Mouse (Mus musculus): ENCODE results near the gene Pex5. TPM values are rescaled to one million over a fixed set of nuclear protein-coding genes. Genes with fewer than 3 reads are reported as not detected.
"Not testable (repeated sequence)": the region's sequence is repeated elsewhere in the genome, so short reads cannot be mapped to it uniquely, and the experiment has no call there.

Gene Pex5
- total RNA-seq, 2 experiments from 2014 or later = 40.9 to 41.0 TPM

DNA sequence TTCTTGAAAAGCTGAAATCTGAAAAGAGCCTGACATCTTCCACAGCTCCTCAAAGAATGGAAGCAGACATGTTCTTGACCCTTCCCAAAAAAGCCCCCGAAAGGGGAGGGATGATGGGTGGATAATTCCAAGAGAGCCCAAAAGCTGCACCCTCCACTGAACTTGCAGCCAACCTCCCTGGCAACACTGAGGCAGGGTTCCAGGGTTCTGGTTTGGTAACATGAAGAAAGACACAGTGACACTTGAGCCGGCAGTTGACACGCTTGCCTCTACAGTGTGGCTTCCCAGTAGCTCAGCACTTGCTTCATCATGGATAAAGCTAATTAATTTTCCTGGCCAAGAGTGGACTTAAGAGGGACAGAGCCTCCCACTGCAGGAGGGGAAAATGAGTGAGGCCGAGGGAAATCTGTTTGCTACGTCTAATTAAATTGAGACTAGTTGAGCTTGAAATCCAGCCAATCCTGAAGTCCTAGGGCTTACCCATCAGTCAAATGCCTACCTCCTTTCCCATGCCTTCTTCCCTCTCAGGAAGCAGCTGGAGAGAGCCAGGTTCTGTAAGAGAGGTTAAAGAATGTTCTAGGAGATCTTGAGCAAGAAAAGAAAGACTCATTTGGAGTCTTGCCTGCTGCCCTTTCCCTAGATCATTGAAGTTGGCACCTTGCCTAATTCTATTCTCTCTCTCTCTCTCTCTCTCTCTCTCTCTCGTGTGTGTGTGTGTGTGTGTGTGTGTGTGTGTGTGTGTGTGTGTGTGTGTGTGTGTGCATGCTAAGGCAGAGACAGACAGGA, 13.1 kb upstream of the Pex5 start:
- DNase-seq (ENCODE audit: low spot score in 2 of 2) = no peak

DNA sequence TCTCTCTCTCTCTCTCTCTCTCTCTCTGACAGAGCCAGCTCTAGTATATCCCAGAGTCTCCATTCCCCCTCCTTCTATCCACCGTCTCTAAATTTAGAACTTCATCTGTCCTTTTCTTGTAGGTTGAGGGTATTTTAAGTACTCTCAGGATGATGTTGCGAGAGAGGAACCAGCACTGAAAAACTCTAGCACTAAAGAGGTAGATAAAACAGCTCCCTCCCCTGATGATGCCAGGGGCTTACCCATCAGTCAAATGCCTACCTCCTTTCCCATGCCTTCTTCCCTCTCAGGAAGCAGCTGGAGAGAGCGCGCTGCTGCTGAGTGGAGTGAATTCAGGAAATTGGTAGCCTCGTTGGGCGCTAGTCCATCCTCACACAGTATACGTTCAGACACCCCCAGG, 12.4 kb upstream of the Pex5 start:
- no peak for DNase-seq (ENCODE audit: low spot score in 2 of 2)

DNA sequence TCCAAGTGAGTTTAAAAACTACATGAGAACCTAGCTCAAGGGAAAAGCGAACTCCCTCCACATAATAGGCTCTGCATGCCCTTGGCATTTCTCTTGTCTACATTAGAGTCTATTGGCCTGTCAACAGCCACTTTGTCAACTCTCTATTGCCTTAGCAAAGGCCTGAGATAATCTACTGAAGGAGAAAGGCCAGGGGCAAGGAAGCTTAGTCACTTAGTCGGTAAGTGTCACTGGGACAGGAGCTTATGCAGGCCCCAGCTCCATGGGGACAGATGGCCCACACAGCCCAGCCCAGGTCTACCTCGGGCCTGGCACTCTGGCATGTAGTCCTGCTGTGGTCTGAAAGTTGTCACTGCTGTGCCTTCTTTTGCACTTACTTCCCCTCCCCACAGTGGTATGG, 11.7 kb upstream of the Pex5 start:
- DNase-seq (ENCODE audit: low spot score in 2 of 2) = no peak

DNA sequence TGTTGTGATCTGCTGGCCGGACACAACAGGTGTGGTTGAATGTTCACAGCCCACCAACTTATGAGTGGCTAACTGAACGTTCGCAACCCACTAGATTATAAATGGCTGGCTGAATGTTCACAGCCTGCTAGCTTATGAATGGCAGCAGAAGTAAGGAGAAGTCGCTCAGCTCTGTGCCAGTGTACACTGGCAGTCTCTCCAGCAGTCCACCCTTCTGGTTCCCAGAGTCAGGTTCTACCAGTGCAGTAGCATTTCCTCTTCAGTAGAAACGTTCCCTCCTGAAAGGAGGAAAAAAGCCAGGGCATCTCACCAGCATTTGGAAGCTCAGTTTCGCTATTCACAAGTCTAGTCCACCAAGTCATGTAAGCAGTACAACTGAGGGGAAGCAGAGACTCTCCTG, 10.7 kb upstream of the Pex5 start:
- DNase-seq (ENCODE audit: low spot score in 2 of 2) = no peak

DNA sequence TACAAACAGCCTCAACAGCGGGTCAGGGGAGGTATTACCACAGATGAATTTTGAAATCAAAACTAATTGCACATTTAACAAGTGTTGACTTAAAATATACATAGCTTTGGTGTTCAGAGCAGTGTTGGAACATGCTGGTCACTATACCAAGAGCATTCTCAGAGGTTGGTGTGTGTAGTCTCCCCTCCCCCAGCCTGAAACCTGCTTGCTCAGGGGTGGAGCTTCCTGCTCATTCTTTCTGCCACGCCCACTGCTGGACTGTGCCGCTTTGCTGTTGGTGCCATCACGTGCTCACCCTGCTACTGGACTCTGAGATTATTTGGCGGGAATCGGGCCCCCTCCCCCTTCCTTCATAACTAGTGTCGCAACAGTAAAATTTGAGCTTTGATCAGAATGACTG, 10.2 kb upstream of the Pex5 start:
- not testable (repeated sequence) for DNase-seq (ENCODE audit: low spot score in 2 of 2)

DNA sequence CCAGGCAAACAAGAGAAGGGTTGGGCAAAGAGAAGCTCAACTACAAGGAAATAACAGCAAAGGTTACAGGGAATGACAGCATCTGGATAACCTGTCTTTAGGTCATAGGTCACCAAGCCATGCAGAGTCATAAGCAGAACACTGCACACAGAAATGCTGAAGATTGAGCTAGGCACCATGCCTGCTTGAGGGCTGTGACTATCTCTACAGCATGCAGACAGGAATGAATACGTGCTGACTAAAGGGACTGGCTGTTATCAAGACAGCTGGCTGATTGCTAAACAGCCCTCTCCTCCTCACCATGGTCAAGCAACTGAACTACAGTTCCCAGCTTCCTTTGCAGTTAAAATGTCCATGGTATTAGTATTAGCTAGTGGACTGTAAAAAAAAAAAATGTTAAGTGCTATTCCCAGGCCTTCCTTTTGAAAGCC, 9.2 kb upstream of the Pex5 start:
- DNase-seq (ENCODE audit: low spot score in 2 of 2) = no peak

DNA sequence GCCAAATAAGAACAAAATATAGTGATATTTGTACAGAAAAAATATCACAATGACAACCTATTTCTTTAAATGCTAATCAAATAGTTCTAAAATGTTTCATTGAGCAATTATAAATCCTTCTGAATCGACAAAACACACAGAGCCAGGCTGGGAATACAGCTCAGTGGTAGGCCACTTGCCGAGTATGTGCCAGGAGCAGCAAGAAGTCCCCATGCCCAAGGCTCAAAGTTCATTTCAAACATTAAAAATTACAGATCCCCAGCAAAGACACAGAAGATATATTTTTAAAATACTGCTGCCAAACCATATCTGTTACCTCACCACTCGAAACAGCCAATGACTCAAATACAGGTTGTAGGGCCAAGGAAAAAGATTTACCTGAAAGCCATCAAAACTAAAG, 3.8 kb upstream of the Pex5 start:
- DNase-seq (ENCODE audit: low spot score in 2 of 2) = no peak

DNA sequence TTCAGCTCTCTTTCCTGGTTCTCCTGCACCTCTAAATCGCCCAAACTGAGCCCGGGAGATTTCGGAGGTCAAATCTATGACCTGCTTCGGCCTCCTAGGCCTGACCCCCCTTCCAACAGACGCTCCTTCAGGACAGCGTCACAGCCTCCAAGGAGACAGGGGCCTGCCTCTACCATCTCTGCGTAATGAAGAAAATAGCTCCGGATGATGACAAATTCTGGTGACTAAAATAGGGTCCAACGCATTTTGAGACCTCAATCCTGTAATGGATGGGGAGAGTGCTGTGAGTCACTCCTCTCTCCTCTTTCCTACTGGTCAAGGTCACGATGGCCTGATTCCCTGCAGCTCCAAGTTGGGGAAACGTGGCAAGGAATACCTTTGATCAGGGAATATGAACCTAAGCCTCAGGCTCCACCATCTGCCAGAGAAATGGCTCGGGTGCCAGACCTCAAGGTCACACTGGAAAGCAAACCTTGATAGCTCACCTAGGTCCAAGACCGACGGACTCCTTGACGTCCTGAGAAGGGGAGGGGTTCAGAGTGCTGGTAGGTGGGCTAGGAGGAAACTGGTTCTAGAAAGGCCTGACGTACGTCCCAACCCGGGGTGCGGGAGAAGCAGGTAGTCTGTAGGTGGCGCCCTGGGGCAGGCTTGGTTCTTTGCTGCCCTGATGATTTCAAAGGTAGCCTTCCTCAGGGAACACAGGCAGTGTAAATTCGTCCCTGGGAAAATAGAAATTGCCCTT, 651 bp upstream of the Pex5 start:
- peak; percentile 43 to 69 for DNase-seq (ENCODE audit: low spot score in 2 of 2)

DNA sequence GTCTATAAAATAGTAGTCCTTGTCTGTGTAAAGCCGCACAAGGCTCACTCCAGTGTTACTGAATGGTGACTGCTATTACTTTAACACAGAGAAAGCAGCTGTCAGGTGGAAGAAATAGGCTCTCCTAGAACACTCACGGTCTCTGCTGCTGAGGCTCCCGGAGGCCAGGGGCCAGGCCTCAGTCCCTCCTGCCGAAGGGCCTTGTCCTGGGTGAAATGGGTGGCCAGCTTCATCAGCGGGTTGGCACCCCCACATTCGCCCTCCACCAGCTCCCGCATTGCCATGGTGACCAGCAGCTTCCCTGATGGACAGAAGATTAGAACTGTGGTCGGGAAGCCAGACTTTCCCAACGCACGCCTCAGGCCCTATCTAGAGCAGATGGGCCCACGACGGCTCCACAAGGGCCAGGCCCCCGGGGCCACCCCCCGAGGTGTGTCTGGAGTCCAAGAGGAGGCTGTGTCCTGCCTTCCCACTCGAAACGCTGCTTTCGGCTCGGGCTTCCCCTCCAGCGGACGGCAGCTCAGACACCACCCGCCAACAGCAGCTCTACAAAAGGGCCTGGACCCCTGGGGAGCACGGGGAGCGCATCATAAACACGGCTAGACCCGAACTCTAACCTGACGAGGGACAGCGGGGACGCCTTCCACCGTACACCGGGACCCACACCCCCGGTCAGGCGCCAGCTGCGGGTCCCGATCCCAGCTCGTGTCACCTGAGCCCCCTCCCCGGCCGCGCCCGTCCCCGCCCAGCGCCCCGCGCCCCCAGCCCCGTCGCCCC, 529 bp downstream of the Pex5 start:
- DNase-seq (ENCODE audit: low spot score in 2 of 2) = peak in 1 of 2 experiments; percentile 52

DNA sequence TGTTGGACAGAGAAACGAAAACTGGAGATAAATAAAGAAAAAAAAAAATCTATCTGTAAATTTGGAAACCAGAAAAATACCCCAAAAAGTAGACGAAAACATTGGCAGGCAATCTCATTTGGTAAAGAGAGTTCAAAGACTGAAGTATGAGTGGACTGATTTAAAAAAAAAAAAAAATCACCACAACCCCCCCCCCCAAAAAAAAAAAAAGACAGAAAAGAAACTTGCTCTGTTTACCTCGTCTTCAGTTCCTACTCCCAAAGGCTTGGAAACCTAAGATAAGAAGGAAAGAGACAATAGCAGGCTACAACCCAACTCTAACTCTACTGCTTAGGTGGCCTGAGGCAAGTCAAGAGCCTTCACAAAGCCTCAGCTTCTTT, 1.1 kb downstream of the Pex5 start:
- DNase-seq (ENCODE audit: low spot score in 2 of 2) = no peak

DNA sequence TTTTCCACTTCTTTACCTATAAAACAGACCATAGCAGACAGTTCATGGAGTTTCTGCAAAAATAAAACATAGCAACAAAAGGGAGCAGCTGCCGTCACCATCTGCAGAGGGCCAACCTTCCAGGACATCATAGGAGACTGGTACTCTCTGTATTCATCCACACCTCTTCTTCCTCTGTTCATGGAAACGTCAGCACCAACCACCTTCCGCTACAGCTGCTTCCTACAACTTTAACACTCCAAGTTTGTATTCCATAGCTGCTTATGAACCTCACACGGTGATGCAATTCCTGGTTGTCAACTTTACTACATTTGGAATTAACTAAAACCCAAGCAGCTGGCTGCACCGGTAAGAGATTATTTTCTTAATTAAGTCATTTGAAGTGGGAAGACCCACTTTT, 6.5 kb downstream of the Pex5 start:
- DNase-seq (ENCODE audit: low spot score in 2 of 2) = no peak

DNA sequence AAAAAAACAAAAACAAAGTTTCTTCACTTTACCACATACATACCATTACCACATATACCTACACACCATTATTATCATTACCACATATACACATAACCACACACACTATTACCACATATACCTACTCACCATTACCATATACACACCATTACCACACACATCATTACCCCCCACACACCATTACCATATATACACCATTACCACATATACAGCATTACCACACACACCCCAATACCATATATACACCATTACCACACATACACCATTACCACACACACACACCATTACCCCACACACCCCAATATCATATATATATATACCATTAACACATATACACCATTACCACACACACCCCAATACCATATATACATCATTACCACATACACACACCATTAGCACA, 7.7 kb downstream of the Pex5 start:
- DNase-seq (ENCODE audit: low spot score in 2 of 2) = no peak

DNA sequence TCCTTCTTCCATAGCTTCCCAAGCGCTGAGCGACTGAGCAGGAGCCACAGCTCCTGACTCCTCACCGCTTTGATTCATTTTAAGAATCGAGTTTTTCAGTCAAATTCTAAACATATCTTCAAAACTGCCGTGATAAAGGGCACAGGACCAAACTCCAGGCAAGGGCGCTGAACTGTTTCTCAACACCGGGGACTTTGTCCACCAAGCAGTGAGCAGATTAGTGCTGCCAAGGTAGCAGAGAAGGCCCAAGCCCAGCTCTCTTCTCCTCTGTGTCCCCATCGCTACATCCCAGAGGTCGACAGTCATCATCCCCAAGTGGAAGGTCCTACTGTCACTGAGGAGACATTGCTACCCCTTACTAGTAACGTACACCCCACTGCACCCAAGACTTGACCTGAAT, 8.5 kb downstream of the Pex5 start:
- no peak for DNase-seq (ENCODE audit: low spot score in 2 of 2)

DNA sequence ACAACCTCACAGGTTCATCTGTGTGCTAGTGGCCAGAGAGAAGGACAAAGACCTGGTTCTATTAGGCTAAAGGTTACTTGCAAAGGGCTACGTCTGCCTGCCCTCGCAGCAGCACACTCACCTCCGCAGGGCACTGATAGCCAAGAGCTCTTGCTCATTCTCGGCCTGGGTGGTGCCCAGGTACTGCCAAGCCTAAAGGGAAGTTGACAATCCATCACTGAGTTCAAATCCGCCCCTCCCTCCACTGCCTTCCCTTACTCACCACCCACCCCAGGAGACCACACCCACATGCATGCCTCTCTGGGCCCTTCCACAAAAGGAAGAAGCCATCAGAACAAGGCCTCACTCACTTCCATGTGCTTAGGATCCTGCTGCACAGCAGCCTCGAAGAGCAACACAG, 15.1 kb downstream of the Pex5 start:
- DNase-seq (ENCODE audit: low spot score in 2 of 2) = no peak

DNA sequence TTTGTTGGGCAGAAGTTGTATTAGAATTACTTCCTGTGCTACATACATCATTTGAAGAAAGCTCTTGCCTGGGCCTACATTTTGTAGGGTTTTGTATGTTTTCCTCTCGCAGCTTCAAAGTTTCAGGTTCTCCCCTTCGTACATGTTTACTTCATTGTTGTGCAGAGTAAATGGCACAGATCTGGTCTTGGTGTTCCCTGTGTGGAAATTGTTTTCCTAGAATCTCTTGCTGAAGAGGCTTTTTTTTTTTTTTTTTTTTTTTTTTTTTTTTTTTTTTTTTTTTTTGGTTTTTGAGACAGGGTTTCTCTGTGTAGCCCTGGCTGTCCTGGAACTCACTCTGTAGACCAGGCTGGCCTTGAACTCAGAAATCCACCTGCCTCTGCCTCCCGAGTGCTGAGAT, 19.9 kb downstream of the Pex5 start:
- not testable (repeated sequence) for DNase-seq (ENCODE audit: low spot score in 2 of 2)

DNA sequence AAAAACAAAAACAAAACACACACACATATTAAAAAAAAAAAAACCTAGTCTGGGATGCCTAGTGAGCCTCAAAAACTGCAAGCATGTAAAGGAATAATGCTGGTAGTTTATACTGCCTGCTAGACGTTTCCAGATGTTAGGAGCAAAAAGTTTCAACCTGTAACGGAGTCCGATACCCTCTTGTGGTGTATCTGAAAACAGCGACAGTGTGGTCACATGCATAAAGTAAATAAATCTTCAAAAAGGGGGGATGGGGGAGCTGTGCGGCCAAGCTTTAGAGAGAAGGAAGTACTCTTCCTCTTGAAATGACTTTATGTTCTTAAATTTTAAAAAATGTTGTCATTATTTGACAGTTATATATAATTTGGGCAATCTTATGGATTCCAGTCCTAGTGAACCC, 34.7 kb downstream of the Pex5 start:
- DNase-seq (ENCODE audit: low spot score in 2 of 2) = no peak

DNA sequence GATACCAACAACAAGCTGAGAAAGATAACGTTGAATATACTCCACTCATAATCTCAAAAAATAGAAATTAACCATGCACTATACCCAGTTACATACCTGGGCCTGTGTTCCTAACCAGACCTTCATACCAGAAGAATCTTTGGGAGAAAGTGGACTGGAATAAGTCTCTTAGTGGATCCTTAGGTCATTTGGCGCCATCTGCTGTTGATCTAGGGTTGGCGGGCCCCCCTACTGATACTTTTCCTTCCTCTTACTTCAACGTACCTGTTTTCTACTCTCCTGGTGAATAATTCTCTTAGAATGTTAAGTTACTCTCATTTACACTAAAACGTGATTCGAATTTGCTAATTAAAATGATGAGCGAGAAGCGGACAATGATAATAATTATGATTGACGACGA, 35.5 kb downstream of the Pex5 start:
- peak in 1 of 2 experiments; percentile 45 for DNase-seq (ENCODE audit: low spot score in 2 of 2)

DNA sequence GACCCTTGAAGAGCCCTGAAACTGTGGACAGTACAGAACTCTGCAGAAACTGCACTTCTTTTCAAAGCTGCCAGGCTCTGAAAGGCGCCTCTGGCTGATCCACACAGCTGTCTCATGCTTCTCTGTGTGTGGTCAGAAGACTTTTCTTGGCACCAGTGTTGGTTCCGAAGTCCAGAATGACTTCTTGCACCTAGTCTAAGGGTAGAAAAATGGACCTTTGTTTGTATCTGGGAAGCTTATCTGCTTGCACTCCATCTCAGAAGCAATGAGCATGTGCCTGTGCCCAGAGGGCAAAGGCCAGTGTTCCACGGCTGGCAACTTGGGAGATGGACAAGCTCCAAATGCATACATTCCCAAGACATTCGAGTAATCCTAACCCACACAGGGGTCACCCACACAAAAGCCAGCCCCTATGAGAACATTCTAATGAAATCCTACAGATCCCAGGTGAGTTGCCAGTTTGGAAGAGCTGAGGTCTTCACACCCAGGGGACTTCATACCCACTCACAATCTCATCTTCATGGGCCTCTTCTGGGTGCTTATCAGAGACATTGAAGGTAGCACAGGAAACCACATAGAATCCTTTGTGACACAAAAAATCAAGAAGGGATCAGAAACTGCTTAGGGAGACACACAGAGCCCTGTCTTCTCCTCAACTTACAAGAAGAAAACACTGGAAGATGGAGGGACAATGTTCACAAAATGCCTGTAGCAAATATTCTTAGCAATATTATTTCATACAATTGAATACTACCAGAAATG, 37.2 kb downstream of the Pex5 start:
- peak in 1 of 2 experiments; percentile 4 for DNase-seq (ENCODE audit: low spot score in 2 of 2)

DNA sequence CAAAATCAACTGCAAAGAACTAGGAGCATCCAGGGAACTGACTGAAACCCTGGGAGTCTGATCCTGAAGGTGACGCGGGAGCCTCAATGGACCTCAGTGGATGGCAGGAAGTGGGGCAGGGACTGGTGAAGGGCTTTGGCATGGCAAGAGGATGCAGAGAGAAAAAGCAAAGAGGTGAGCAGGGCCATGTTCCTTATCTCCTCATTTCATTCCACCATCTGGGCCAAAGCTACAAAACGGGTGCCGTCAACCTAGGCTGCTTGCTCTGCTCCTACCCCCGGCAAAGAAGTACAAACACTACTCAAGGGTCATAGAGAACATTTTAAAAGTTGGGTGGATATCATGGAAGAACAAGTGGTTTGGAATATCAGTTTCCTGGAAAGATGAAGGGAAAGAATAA, 38.6 kb downstream of the Pex5 start:
- DNase-seq (ENCODE audit: low spot score in 2 of 2) = no peak

DNA sequence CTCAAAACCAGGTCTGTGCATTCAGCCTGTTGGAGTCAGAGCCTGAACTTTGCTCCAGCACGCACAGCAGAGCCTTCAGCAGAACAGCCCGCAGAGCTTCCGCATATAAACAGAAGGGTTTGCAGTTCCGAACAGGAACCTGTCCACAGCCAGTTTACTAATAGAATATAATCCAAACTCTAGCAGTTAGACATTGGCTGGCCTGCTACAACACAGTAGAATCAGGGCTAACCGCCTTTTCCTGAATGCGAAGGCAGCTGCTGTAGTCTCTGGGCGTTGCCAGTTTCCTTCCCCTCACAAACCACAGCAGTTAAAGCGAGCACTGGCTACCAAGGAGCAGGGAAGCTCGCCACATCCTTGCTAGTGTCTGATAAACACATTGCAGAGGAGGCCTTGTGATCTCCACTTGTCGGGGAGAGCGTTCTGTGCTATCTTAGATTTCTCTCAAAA, 39.4 kb downstream of the Pex5 start:
- DNase-seq (ENCODE audit: low spot score in 2 of 2) = no peak

DNA sequence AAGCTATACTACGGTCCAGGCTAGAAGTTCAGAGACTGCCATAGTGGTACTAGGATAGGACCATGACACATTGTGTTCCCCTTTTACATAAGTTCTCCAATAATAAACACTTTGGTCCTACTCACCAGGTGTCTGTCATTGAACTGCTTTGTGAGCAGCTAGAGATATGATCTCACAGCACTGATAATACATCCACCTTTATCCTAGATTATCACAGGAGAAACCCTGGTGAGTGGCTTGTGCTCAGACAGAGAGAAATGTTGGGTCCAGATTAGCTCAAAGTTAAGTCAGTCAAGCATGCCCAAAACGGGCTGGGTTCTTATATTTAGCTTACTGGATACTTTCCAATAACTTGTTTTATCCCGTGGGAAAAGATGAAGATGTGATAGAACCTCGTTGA, 40.2 kb downstream of the Pex5 start:
- no peak for DNase-seq (ENCODE audit: low spot score in 2 of 2)
